Mouse (Mus musculus): ENCODE measurements around the gene Dhx37. TPM values are rescaled to one million over a fixed set of nuclear protein-coding genes. Genes with fewer than 3 reads are reported as not detected.

Gene Dhx37
- total and polyA plus RNA-seq, 3 experiments: 27.4 to 549 (median 55.3) TPM

DNA sequence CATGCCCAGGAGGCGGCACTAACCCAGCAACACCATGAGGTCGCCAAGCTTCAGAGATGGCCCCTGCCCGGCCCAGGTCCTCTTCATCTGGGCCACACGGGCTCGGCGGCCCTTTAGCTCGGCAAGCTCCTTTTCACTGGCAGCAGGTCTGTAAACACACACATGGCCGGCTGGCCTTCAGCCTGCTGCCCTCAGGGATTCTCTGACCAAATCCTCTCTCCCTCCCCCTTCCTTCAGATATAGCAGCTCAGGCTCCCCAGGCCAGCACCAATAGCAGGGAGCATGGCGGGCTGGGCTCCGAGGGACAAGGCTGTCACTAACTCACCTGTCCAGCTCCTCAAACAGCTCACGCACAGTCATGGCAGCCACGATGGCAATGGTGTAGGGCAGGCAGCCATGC is 15.3 kb downstream of the Dhx37 start:
- H3K79me2 ChIP-seq (ENCODE audit: control insufficient read depth, insufficient read depth, low read length, poor library complexity): no peaks in the 10 kb centered on the region
- H3K4me3 ChIP-seq (ENCODE audit: control insufficient read depth in 1 of 2, insufficient read depth in 1 of 2, low read depth in 2 of 2, low read length in 2 of 2): no peak overlapping the region
- H3K9me3 ChIP-seq (replicated peaks; ENCODE audit: insufficient read depth, low read length): no peaks in the 10 kb centered on the region
- no peaks in the 10 kb centered on the region for H3K27me3 ChIP-seq (ENCODE audit: control insufficient read depth in 1 of 2, insufficient read depth in 2 of 2, low read length in 2 of 2)
- no peak overlapping the region for H3K27ac ChIP-seq (ENCODE audit: control insufficient read depth, low read depth, low read length)
- no peaks in the 10 kb centered on the region; a peak in 1 of 4 replicates for H3K36me3 ChIP-seq (ENCODE audit: control insufficient read depth in 1 of 2, insufficient read depth in 2 of 2, low read length in 2 of 2)
- DNase-seq (ENCODE audit: low read depth, low spot score): no peak
- H3K4me1 ChIP-seq (ENCODE audit: control insufficient read depth in 1 of 2, insufficient read depth in 2 of 2, low read length in 2 of 2): no peaks in the 10 kb centered on the region
- TF ChIP-seq POLR2AphosphoS5 (IDR thresholded peaks at IDR 0.05; ENCODE audit: borderline replicate concordance, low read depth, low read length) (no peak), ZC3H11A (IDR thresholded peaks at IDR 0.05; ENCODE audit: low read depth, low read length) (no peak), MAFK (IDR thresholded peaks at IDR 0.05; ENCODE audit: borderline replicate concordance, low read depth, low read length) (no peak), CTCF (IDR thresholded peaks at IDR 0.05 in 2 of 3, conservative IDR thresholded peaks at IDR 0.05 in 1 of 3; ENCODE audit: control insufficient read depth in 1 of 3, insufficient read depth in 1 of 3, low read depth in 2 of 3, low read length in 3 of 3, poor library complexity in 1 of 3, severe bottlenecking in 1 of 3) (no peak), GABPA (IDR thresholded peaks at IDR 0.05; ENCODE audit: low read depth, low read length) (no peak), E2F4 (IDR thresholded peaks at IDR 0.05; ENCODE audit: borderline replicate concordance, low read depth, low read length) (no peak), NELFE (IDR thresholded peaks at IDR 0.05; ENCODE audit: low read depth, low read length) (no peak), JUND (IDR thresholded peaks at IDR 0.05; ENCODE audit: low read depth, low read length) (no peak), MEF2A (IDR thresholded peaks at IDR 0.05; ENCODE audit: extremely low read depth, insufficient replicate concordance, low read depth, low read length, poor library complexity, severe bottlenecking) (no peak), CHD1 (IDR thresholded peaks at IDR 0.05; ENCODE audit: low read depth, low read length) (no peak), KAT2A (conservative IDR thresholded peaks at IDR 0.05; ENCODE audit: low read depth, low read length) (no peak), TBP (IDR thresholded peaks at IDR 0.05; ENCODE audit: low read depth, low read length) (no peak), ZMIZ1 (IDR thresholded peaks at IDR 0.05; ENCODE audit: low read depth, low read length) (no peak), ELF1 (IDR thresholded peaks at IDR 0.05; ENCODE audit: low read depth, low read length) (no peak)
- H3K9ac ChIP-seq (ENCODE audit: control insufficient read depth, low read depth, low read length, poor library complexity, severe bottlenecking): no peak overlapping the region

DNA sequence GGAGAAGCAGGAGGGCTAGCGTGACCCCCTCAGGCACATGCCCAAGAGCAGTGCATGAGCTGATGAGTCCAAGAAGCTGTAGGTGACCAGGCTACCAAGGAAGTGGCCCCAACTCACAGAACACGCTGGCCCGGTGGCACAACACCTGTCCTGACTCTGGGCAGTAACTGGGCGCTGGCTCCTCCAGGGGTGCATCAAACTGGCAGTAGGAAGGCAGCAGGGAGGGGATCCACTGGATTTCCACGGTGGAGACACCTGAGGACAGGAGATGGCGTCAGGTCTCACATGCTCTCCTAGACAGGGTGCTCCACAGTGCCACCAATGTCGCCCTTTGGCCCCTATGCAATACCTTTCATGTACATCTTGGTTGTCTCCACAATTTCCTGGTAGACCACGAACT is 17.7 kb downstream of the Dhx37 start:
- TF ChIP-seq MYC (IDR thresholded peaks at IDR 0.05; ENCODE audit: low read depth, low read length) (no peak), TAL1 (IDR thresholded peaks at IDR 0.05; ENCODE audit: low read length) (no peak), USF1 (IDR thresholded peaks at IDR 0.05; ENCODE audit: low read depth, low read length) (no peak), RCOR1 (IDR thresholded peaks at IDR 0.05; ENCODE audit: low read depth, low read length) (no peak), ZMIZ1 (IDR thresholded peaks at IDR 0.05; ENCODE audit: low read depth, low read length) (no peak), ETS1 (IDR thresholded peaks at IDR 0.05; ENCODE audit: low read depth, low read length) (no peak), MXI1 (IDR thresholded peaks at IDR 0.05; ENCODE audit: low read depth, low read length) (no peak), MAFK (IDR thresholded peaks at IDR 0.05; ENCODE audit: borderline replicate concordance, low read depth, low read length) (no peak), RAD21 (IDR thresholded peaks at IDR 0.05; ENCODE audit: low read depth, low read length) (no peak), JUND (IDR thresholded peaks at IDR 0.05; ENCODE audit: low read depth, low read length) (no peak), GATA1 (IDR thresholded peaks at IDR 0.05; ENCODE audit: low read depth, low read length) (no peak), MYB (IDR thresholded peaks at IDR 0.05; ENCODE audit: low read depth, low read length) (no peak), MEF2A (IDR thresholded peaks at IDR 0.05; ENCODE audit: extremely low read depth, insufficient replicate concordance, low read depth, low read length, poor library complexity, severe bottlenecking) (no peak), GABPA (IDR thresholded peaks at IDR 0.05; ENCODE audit: low read depth, low read length) (no peak), CTCF (IDR thresholded peaks at IDR 0.05 in 2 of 3, conservative IDR thresholded peaks at IDR 0.05 in 1 of 3; ENCODE audit: control insufficient read depth in 1 of 3, insufficient read depth in 1 of 3, low read depth in 2 of 3, low read length in 3 of 3, poor library complexity in 1 of 3, severe bottlenecking in 1 of 3) (no peak), NELFE (IDR thresholded peaks at IDR 0.05; ENCODE audit: low read depth, low read length) (no peak), POLR2AphosphoS5 (IDR thresholded peaks at IDR 0.05; ENCODE audit: borderline replicate concordance, low read depth, low read length) (no peak), UBTF (IDR thresholded peaks at IDR 0.05; ENCODE audit: borderline replicate concordance, insufficient read depth, low read depth, low read length) (no peak)
- no peak overlapping the region for H3K9ac ChIP-seq (ENCODE audit: control insufficient read depth, low read depth, low read length, poor library complexity, severe bottlenecking)
- no peak for DNase-seq (ENCODE audit: low read depth, low spot score)
- H3K27ac ChIP-seq (ENCODE audit: control insufficient read depth, low read depth, low read length): no peak overlapping the region
- peaks cover 0 to 2% of the 10 kb centered on the region in 2 experiments; a peak in 2 of 4 replicates for H3K36me3 ChIP-seq (ENCODE audit: control insufficient read depth in 1 of 2, insufficient read depth in 2 of 2, low read length in 2 of 2)
- H3K4me1 ChIP-seq (ENCODE audit: control insufficient read depth in 1 of 2, insufficient read depth in 2 of 2, low read length in 2 of 2): no peaks in the 10 kb centered on the region
- no peaks in the 10 kb centered on the region for H3K9me3 ChIP-seq (replicated peaks; ENCODE audit: insufficient read depth, low read length)
- H3K79me2 ChIP-seq (ENCODE audit: control insufficient read depth, insufficient read depth, low read length, poor library complexity): no peaks in the 10 kb centered on the region
- H3K4me3 ChIP-seq (ENCODE audit: control insufficient read depth in 1 of 2, insufficient read depth in 1 of 2, low read depth in 2 of 2, low read length in 2 of 2): no peak overlapping the region
- H3K27me3 ChIP-seq (ENCODE audit: control insufficient read depth in 1 of 2, insufficient read depth in 2 of 2, low read length in 2 of 2): no peaks in the 10 kb centered on the region

All from MEL (cell line).